ENCODE assay signal across 10 mouse cellular contexts in the genomic region with DNA sequence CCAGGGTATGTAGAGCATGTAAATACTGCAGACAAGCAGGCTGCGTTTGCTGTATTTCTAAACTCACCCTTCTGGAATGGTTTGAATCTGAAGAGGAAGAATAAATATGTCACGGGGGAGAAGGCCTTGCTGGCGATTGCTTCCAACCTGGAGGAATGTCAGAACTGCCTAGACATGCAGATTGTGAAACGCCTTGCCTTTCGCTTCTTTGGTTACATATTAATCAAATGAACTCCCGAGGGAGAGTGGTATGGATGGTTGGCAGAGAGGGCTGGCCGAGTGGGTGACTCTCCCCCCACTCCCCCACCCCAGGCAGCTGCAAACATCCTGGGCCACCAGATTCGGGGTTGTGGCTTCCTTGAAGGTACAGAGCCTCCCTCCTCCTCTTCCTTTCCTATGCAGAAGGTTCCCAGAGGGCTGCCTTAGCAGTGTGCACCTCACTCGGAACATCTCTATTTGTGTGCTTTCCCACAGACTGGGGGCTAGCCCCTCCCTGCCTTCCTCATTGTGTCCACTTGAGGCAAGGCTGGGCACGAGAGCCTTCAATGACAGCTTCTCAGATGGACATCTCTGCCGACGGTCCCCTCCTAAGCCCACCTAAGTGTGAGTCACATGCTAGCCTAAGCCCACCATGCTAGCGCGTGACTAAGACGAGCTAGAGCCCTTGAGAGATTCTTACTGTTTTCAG.
DNase-seq lines count a peak whose midpoint lies in the region; ATAC-seq lines count a peak whose summit lies in the region.
"Had no signal": no experiment of that assay in that cellular context is flagged by ENCODE, and none has a peak within 500 bp of the region (broad histone marks: within the 10 kb centered on the region; RNA-seq: fewer than 3 reads in every experiment).

No protein-coding gene starts in this region.

- peaks cover 7% of the 10 kb centered on the region; the same call in 1 of the 2 replicates for H3K4me1 ChIP-seq in embryonic facial prominence, embryonic 12.5 days

- no peaks in the 10 kb centered on the region for H3K36me3 ChIP-seq in embryonic facial prominence, embryonic 12.5 days

- no peaks in the 10 kb centered on the region for H3K27me3 ChIP-seq in embryonic facial prominence, embryonic 12.5 days

- no peak overlapping the region for H3K4me3 ChIP-seq in embryonic facial prominence, embryonic 12.5 days

- DNase-seq in gonadal fat pad, adult 2 months (ENCODE audit: low read depth), result peak; percentile 40
- DNase-seq in kidney, postnatal 36 days, result peak; percentile 44 to 69
- peak; percentile 77 for DNase-seq in lung, postnatal 36 days
- DNase-seq in left cerebral cortex, adult 9 months (ENCODE audit: low spot score in 2 of 2), result no peak
- no peak for DNase-seq in cerebellum, adult 11-12 months
- DNase-seq in heart, adult 8-10 months (ENCODE audit: low spot score), result no peak
- DNase-seq: cerebellum, adult 9-11 months; gastrocnemius, postnatal 25 days; layer of hippocampus, adult 9-11 months had no signal

- H3K9me3 ChIP-seq in embryonic facial prominence, embryonic 12.5 days, result no peaks in the 10 kb centered on the region

- ATAC-seq in embryonic facial prominence, embryonic 12.5 days (ENCODE audit: insufficient number of reproducible peaks, insufficient read depth, low FRiP score, low TSS enrichment), result no peak

- H3K9ac ChIP-seq in embryonic facial prominence, embryonic 12.5 days, result no peak overlapping the region

- 47% methylated on average over 15 of the region's 15 CpGs for WGBS in embryonic facial prominence, embryonic 12.5 days

- 0 out of 2 replicates have a peak overlapping the region, but pooled peaks have one; percentile 12 for H3K27ac ChIP-seq in embryonic facial prominence, embryonic 12.5 days

- no peak overlapping the region for H3K4me2 ChIP-seq in embryonic facial prominence, embryonic 12.5 days (replicated peaks)

Comparison
In these comparisons a context has a peak if more than half of its experiments do, and no peak if none do; other contexts are left out.
1. DNase-seq: peak in gonadal fat pad, adult 2 months (single experiment), kidney, postnatal 36 days (2 of 2) and lung, postnatal 36 days (single experiment); none in left cerebral cortex, adult 9 months (0 of 2), cerebellum, adult 11-12 months (single experiment) and heart, adult 8-10 months (single experiment).